Mouse (Mus musculus) forebrain, embryonic 15.5 days (tissue): ENCODE results near the gene Tmod4. TPM values are rescaled to one million over a fixed set of nuclear protein-coding genes. Genes with fewer than 3 reads are reported as not detected.
"Not testable (repeated sequence)": the region's sequence is repeated elsewhere in the genome, so short reads cannot be mapped to it uniquely, and the experiment has no call there.

ENCODE experiments used
- ATAC-seq: fragments of 200-750 bp; cut with Nextera tagmentation; replicated peaks from 2 replicates; pipeline ENCODE4 v1.8.0; 2017; ENCODE audit warnings: mild to moderate bottlenecking, moderate TSS enrichment, moderate library complexity
- H3K27ac ChIP-seq: fragments of 300-500 bp; sonication (generic); replicated peaks from 2 replicates; pipeline ENCODE4 v1.5.1; 2015; ENCODE audit warnings: mild to moderate bottlenecking, inconsistent platforms
- H3K27me3 ChIP-seq: fragments of 300-500 bp; sonication (generic); 2 replicates; pipeline ENCODE4 v1.6.1; 2015; ENCODE audit warnings: inconsistent platforms
- H3K36me3 ChIP-seq: fragments of 300-500 bp; sonication (generic); 2 replicates; pipeline ENCODE4 v1.6.1; 2015; ENCODE audit warnings: mild to moderate bottlenecking, inconsistent platforms
- H3K4me1 ChIP-seq: fragments of 300-500 bp; sonication (generic); 2 replicates; pipeline ENCODE4 v1.6.1; 2015; ENCODE audit warnings: inconsistent platforms
- H3K4me2 ChIP-seq: fragments of 300-500 bp; sonication (generic); replicated peaks from 2 replicates; pipeline ENCODE4 v1.6.1; 2015; ENCODE audit warnings: mild to moderate bottlenecking, inconsistent platforms
- H3K4me3 ChIP-seq: fragments of 300-500 bp; sonication (generic); 2 replicates; pipeline ENCODE4 v1.5.1; 2015; ENCODE audit warnings: mild to moderate bottlenecking, inconsistent platforms
- H3K9ac ChIP-seq: fragments of 300-500 bp; sonication (generic); replicated peaks from 2 replicates; pipeline ENCODE4 v1.6.1; 2015; ENCODE audit warnings: mild to moderate bottlenecking, inconsistent platforms
- H3K9me3 ChIP-seq: fragments of 300-500 bp; sonication (generic); 2 replicates; pipeline ENCODE4 v1.6.1; 2016; ENCODE audit warnings: inconsistent platforms
- WGBS: fragments of 180-500 bp; shearing (Covaris S2); methylation state at CpG from one replicate; pipeline ENCODE4 v1.1.7; 2015; ENCODE audit warnings: mixed read lengths; 5-methylcytosine and 5-hydroxymethylcytosine counted together
- polyA plus RNA-seq: library from polyadenylated mRNA; unstranded; fragments of >200 nt; fragmentation: Nextera tagmentation; extraction: Ambion mirVana; gene quantifications from 2 replicates; pipeline ENCODE4 v1.2.1, GENCODE M21; 2015

Tmod4 gene
- polyA plus RNA-seq, 1 experiment from 2014 or later = 1.1 TPM

GRCm38 (mm10) chr3:95121580-95121979 lies 2.7 kb upstream of the Tmod4 start:
- Histone ChIP-seq H3K9ac (no peak overlapping the region), H3K4me3 (no peak overlapping the region), H3K4me2 (no peak overlapping the region), H3K9me3 (no peaks in the 10 kb centered on the region), H3K27me3 (no peaks in the 10 kb centered on the region), H3K4me1 (peaks cover 11% of the 10 kb centered on the region), H3K36me3 (peaks cover 59% of the 10 kb centered on the region), H3K27ac (no peak overlapping the region)
- no peak for ATAC-seq
- WGBS = 90% methylated on average over 6 of the region's 6 CpGs

GRCm38 (mm10) chr3:95124972-95125371 lies 696 bp downstream of the Tmod4 start:
- Histone ChIP-seq H3K9ac (no peak overlapping the region), H3K4me3 (no peak overlapping the region), H3K36me3 (peaks cover 37% of the 10 kb centered on the region), H3K4me2 (no peak overlapping the region), H3K9me3 (no peaks in the 10 kb centered on the region), H3K27me3 (no peaks in the 10 kb centered on the region), H3K4me1 (peaks cover 11% of the 10 kb centered on the region), H3K27ac (peak overlapping the region; percentile 47)
- ATAC-seq = peak; percentile 36; the same call in 1 of the 2 replicates
- WGBS = 12% methylated on average over 5 of the region's 5 CpGs

- H3K36me3 ChIP-seq = peaks cover 22% of the 10 kb centered on the region
- peaks cover 16% of the 10 kb centered on the region for H3K4me1 ChIP-seq
- WGBS = 54% methylated on average over 6 of the region's 6 CpGs
- H3K9me3 ChIP-seq = no peaks in the 10 kb centered on the region
- H3K4me2 ChIP-seq = no peak overlapping the region
- no peaks in the 10 kb centered on the region for H3K27me3 ChIP-seq
- no peak overlapping the region for H3K27ac ChIP-seq
- H3K4me3 ChIP-seq = no peak overlapping the region
- ATAC-seq = no peak
- no peak overlapping the region for H3K9ac ChIP-seq
Measured at GRCm38 (mm10) chr3:95129226-95129651, 5.0 kb downstream of the Tmod4 start.

DNA sequence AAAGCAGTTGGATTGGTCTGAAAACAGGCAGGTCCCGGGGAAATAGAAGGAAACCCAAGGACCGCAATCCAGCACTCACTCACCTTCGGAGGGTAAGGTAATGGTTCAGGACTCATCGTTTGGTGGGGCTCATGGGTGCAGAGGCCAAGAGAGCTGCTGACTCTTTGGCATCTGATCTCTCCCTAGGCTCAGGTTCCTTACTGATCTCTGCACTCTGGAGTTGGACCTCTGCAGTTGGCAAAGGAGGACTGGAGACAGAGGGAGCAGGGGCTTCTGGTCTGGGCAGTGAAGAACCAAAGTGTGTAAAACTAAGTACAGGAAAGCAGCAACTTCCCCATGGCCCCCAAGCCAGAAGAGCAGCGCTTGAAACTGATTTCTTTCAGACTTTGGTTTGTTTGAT lies 5.8 kb downstream of the Tmod4 start:
- H3K4me3 ChIP-seq = no peak overlapping the region
- no peak overlapping the region for H3K9ac ChIP-seq
- WGBS = 95% methylated on average over 5 of the region's 5 CpGs
- no peaks in the 10 kb centered on the region for H3K9me3 ChIP-seq
- H3K27ac ChIP-seq = no peak overlapping the region
- peaks cover 22% of the 10 kb centered on the region for H3K36me3 ChIP-seq
- H3K4me1 ChIP-seq = peaks cover 13% of the 10 kb centered on the region
- no peak overlapping the region for H3K4me2 ChIP-seq
- no peaks in the 10 kb centered on the region for H3K27me3 ChIP-seq
- no peak for ATAC-seq

- H3K27ac ChIP-seq, H3K9ac ChIP-seq, H3K4me2 ChIP-seq, ATAC-seq, H3K4me3 ChIP-seq, H3K9me3 ChIP-seq, H3K27me3 ChIP-seq: not testable (repeated sequence)
- Histone ChIP-seq H3K36me3 (peaks cover 22% of the 10 kb centered on the region), H3K4me1 (peaks cover 21% of the 10 kb centered on the region)
- 91% methylated on average over 2 of the region's 2 CpGs for WGBS
Measured at GRCm38 (mm10) chr3:95132389-95132788, 8.1 kb downstream of the Tmod4 start.

GRCm38 (mm10) chr3:95133176-95133575 lies 8.9 kb downstream of the Tmod4 start:
- Histone ChIP-seq H3K9me3 (no peaks in the 10 kb centered on the region), H3K27ac (peak overlapping the region; percentile 79), H3K27me3 (no peaks in the 10 kb centered on the region), H3K4me3 (peak overlapping the region; percentile 68), H3K36me3 (peaks cover 22% of the 10 kb centered on the region), H3K4me2 (peak overlapping the region; percentile 90), H3K9ac (peak overlapping the region; percentile 76), H3K4me1 (peaks cover 21% of the 10 kb centered on the region)
- 56% methylated on average over 11 of the region's 11 CpGs for WGBS
- ATAC-seq = peak; percentile 13; the same call in 1 of the 2 replicates

- Histone ChIP-seq H3K4me3 (peak within 1 kb of the TSS; percentile 68), H3K27me3 (no peaks in the 10 kb centered on the region), H3K9me3 (no peaks in the 10 kb centered on the region), H3K27ac (peak within 1 kb of the TSS; percentile 79), H3K36me3 (peaks cover 22% of the 10 kb centered on the region), H3K9ac (peak within 1 kb of the TSS; percentile 76), H3K4me1 (peaks cover 21% of the 10 kb centered on the region), H3K4me2 (peak within 1 kb of the TSS; percentile 90)
- peak; percentile 96 for ATAC-seq
- under 1% methylated on average over 20 of the region's 20 CpGs for WGBS
Measured at GRCm38 (mm10) chr3:95133680-95134101, 9.4 kb downstream of the Tmod4 start, which contains the start of the genes Scnm1 and Lysmd1. Scnm1 (minus strand) TSS chr3:95134011. Lysmd1 (plus strand) TSS chr3:95134088.

- not testable (repeated sequence) for H3K27ac ChIP-seq, H3K9ac ChIP-seq, H3K27me3 ChIP-seq, H3K4me2 ChIP-seq, H3K9me3 ChIP-seq
- peaks cover 20% of the 10 kb centered on the region for H3K36me3 ChIP-seq
- WGBS = no CpG with 5 or more reads among the region's 12 CpGs
- H3K4me3 ChIP-seq = peak overlapping the region; percentile 68
- ATAC-seq = peak; percentile 70
- peaks cover 21% of the 10 kb centered on the region for H3K4me1 ChIP-seq
Measured at GRCm38 (mm10) chr3:95134133-95134532, 9.9 kb downstream of the Tmod4 start.

DNA sequence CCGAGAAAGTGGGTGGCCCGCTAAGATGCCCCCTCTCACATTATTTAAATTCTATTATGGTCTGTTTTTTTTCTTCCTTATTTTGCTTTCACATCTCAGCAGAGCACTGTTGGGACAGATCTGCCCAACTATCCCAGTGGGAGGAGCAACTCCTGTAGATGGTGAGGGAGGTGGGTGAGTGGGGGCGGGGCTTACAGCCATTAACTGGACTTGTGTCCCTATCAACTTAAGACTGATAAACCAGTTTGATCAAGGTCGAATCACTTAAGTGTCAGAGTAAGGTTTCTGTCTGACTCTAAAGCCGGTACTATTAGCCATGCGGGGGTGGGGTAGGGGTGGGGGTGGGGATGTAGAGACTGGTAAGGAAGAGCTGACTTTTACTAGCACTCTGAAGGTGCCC lies 10.7 kb downstream of the Tmod4 start:
- no peaks in the 10 kb centered on the region for H3K9me3 ChIP-seq
- peaks cover 21% of the 10 kb centered on the region for H3K4me1 ChIP-seq
- H3K4me3 ChIP-seq = peak overlapping the region; percentile 30
- H3K36me3 ChIP-seq = peaks cover 17% of the 10 kb centered on the region
- no peak for ATAC-seq
- H3K27ac ChIP-seq = no peak overlapping the region
- WGBS = 39% methylated on average over 6 of the region's 6 CpGs
- 0 out of 2 replicates have a peak overlapping the region, but pooled peaks have one; percentile 6 for H3K9ac ChIP-seq
- no peaks in the 10 kb centered on the region for H3K27me3 ChIP-seq
- peak overlapping the region; percentile 45 for H3K4me2 ChIP-seq

DNA sequence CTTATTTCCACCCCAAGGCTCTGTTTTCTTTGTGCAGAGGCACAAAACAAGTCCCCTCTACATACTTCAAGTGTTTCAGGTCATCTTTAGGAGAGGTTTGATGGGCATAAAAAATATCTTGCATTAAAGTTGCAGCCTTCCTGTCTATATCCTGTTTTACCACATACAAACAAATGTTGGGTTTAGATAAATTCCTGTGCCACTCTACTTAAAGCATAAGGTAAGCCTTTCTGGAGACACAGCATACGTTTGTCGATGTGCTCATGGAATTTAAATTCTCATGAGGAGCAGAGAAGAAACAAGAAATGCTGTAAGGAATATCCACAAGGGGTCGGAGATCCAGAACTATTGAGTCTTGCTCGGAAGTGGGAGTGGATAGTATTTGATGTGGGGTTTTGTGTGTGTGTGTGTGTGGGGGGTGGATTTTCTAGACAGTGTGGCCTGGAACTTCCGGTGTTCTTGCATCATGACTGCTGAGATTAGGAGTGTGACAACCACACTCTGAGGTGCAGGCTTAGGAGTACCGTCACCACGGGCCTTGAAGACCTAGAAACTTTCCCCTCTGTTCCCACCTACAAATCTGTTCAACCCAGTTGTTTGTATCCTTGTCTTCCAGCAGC lies 11.3 kb downstream of the Tmod4 start:
- H3K9ac ChIP-seq = no peak overlapping the region
- 92% methylated on average over 7 of the region's 7 CpGs for WGBS
- no peak for ATAC-seq
- H3K9me3 ChIP-seq = no peaks in the 10 kb centered on the region
- peaks cover 18% of the 10 kb centered on the region for H3K36me3 ChIP-seq
- H3K27ac ChIP-seq = no peak overlapping the region
- H3K27me3 ChIP-seq = no peaks in the 10 kb centered on the region
- peak overlapping the region; percentile 30 for H3K4me3 ChIP-seq
- peak overlapping the region; percentile 45 for H3K4me2 ChIP-seq
- H3K4me1 ChIP-seq = peaks cover 21% of the 10 kb centered on the region

DNA sequence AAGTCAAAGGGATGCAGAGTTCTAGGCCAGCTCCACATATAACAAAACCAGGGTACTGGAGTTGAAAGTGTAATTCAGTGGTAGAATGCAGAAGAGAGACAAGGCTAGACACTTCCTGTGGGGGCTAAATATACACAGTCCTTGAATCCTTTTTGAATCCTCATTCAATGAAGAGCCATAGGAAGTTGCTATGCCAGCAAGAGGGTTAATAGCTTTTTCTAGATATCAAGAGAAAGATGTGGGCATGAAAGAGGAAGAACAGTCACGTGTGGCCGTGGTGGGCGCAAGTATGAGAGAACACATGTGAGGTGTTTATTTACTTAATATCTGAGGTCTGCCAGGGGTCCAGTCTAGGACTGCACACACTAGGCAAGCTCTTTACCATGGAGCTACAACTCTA lies 12.1 kb downstream of the Tmod4 start:
- peaks cover 21% of the 10 kb centered on the region for H3K4me1 ChIP-seq
- H3K4me2 ChIP-seq = no peak overlapping the region
- H3K9me3 ChIP-seq = no peaks in the 10 kb centered on the region
- no peak overlapping the region for H3K9ac ChIP-seq
- no peaks in the 10 kb centered on the region for H3K27me3 ChIP-seq
- 93% methylated on average over 3 of the region's 3 CpGs for WGBS
- H3K27ac ChIP-seq = no peak overlapping the region
- H3K4me3 ChIP-seq = no peak overlapping the region
- no peak for ATAC-seq
- peaks cover 17% of the 10 kb centered on the region for H3K36me3 ChIP-seq

GRCm38 (mm10) chr3:95139586-95140288 lies 15.5 kb downstream of the Tmod4 start:
- Histone ChIP-seq H3K4me3 (no peak overlapping the region), H3K9ac (no peak overlapping the region), H3K27ac (no peak overlapping the region), H3K4me2 (no peak overlapping the region), H3K4me1 (peaks cover 13% of the 10 kb centered on the region), H3K36me3 (peaks cover 12% of the 10 kb centered on the region), H3K27me3 (no peaks in the 10 kb centered on the region), H3K9me3 (no peaks in the 10 kb centered on the region)
- 75% methylated on average over 25 of the region's 25 CpGs for WGBS
- no peak for ATAC-seq
